Mouse (Mus musculus) neural tube, embryonic 15.5 days (tissue): ENCODE data around the gene Haao. TPM values are rescaled to one million over a fixed set of nuclear protein-coding genes. Genes with fewer than 3 reads are reported as not detected.

ENCODE experiments used
- ATAC-seq: fragments of 200-750 bp; cut with Nextera tagmentation; 2 replicates; pipeline ENCODE4 v1.8.0; 2017; ENCODE audit warnings: mild to moderate bottlenecking, moderate TSS enrichment, moderate library complexity; ENCODE audit not compliant: low FRiP score
- H3K27ac ChIP-seq: fragments of 300-500 bp; sonication (generic); replicated peaks from 2 replicates; pipeline ENCODE4 v1.5.1; 2015; ENCODE audit warnings: mild to moderate bottlenecking, inconsistent platforms
- H3K27me3 ChIP-seq: fragments of 300-500 bp; sonication (generic); replicated peaks from 2 replicates; pipeline ENCODE4 v1.6.1; 2015; ENCODE audit warnings: inconsistent platforms
- H3K36me3 ChIP-seq: fragments of 300-500 bp; sonication (generic); 2 replicates; pipeline ENCODE4 v1.6.1; 2015; ENCODE audit warnings: inconsistent platforms
- H3K4me1 ChIP-seq: fragments of 300-500 bp; sonication (generic); 2 replicates; pipeline ENCODE4 v1.6.1; 2015; ENCODE audit warnings: inconsistent platforms
- H3K4me2 ChIP-seq: fragments of 300-500 bp; sonication (generic); 2 replicates; pipeline ENCODE4 v1.6.1; 2015; ENCODE audit warnings: inconsistent platforms, mild to moderate bottlenecking, moderate library complexity
- H3K4me3 ChIP-seq: fragments of 300-500 bp; sonication (generic); replicated peaks from 2 replicates; pipeline ENCODE4 v1.5.1; 2015; ENCODE audit warnings: mild to moderate bottlenecking, inconsistent platforms
- H3K9ac ChIP-seq: fragments of 300-500 bp; sonication (generic); replicated peaks from 2 replicates; pipeline ENCODE4 v1.6.1; 2015; ENCODE audit warnings: mild to moderate bottlenecking, inconsistent platforms
- H3K9me3 ChIP-seq: fragments of 300-500 bp; sonication (generic); replicated peaks from 2 replicates; pipeline ENCODE4 v1.6.1; 2016; ENCODE audit warnings: inconsistent platforms
- WGBS: fragments of 180-500 bp; shearing (Covaris S2); methylation state at CpG from one replicate; pipeline ENCODE4 v1.1.7; 2015; ENCODE audit warnings: mixed read lengths; 5-methylcytosine and 5-hydroxymethylcytosine counted together
- polyA plus RNA-seq: library from polyadenylated mRNA; unstranded; fragments of >200 nt; fragmentation: Nextera tagmentation; extraction: Ambion mirVana; gene quantifications from 2 replicates; pipeline ENCODE4 v1.2.1, GENCODE M21; 2015

Haao gene
- polyA plus RNA-seq, result 0.22 and 3.6 TPM in 2 replicates

GRCm38 (mm10) chr17:83847815-83848214 is at the start of gene Haao:
Haao (minus strand) TSS chr17:83847963.
- Histone ChIP-seq H3K27me3 (no peaks in the 10 kb centered on the region; the same call in 1 of the 2 replicates), H3K4me1 (peaks cover 8% of the 10 kb centered on the region), H3K27ac (no peak within 1 kb of the TSS), H3K9me3 (no peaks in the 10 kb centered on the region), H3K9ac (no peak within 1 kb of the TSS), H3K4me3 (no peak within 1 kb of the TSS), H3K36me3 (no peaks in the 10 kb centered on the region), H3K4me2 (no peak within 1 kb of the TSS)
- ATAC-seq, result no peak
- WGBS, result 85% methylated on average over 3 of the region's 3 CpGs

- ATAC-seq, result no peak
- Histone ChIP-seq H3K27ac (no peak overlapping the region; the same call in 1 of the 2 replicates), H3K4me2 (no peak overlapping the region), H3K4me3 (no peak overlapping the region), H3K4me1 (peaks cover 7% of the 10 kb centered on the region), H3K27me3 (no peaks in the 10 kb centered on the region), H3K9ac (no peak overlapping the region), H3K36me3 (no peaks in the 10 kb centered on the region), H3K9me3 (no peaks in the 10 kb centered on the region)
- 73% methylated on average over 8 of the region's 8 CpGs for WGBS
Measured at GRCm38 (mm10) chr17:83897361-83897799, 49.6 kb upstream of the Haao start.

- H3K9me3 ChIP-seq, result no peaks in the 10 kb centered on the region
- H3K4me1 ChIP-seq, result peaks cover 6% of the 10 kb centered on the region; the same call in 1 of the 2 replicates
- 30% methylated on average over 10 of the region's 10 CpGs for WGBS
- H3K4me3 ChIP-seq, result no peak overlapping the region
- no peaks in the 10 kb centered on the region for H3K36me3 ChIP-seq
- no peak overlapping the region for H3K4me2 ChIP-seq
- no peak overlapping the region for H3K27ac ChIP-seq
- H3K27me3 ChIP-seq, result no peaks in the 10 kb centered on the region
- H3K9ac ChIP-seq, result no peak overlapping the region
- ATAC-seq, result peak; percentile 50; the same call in 1 of the 2 replicates
Measured at GRCm38 (mm10) chr17:83896723-83897122, 49.0 kb upstream of the Haao start.

- peaks cover 18% of the 10 kb centered on the region for H3K4me1 ChIP-seq
- 42% methylated on average over 8 of the region's 8 CpGs for WGBS
- peak overlapping the region; percentile 33; the same call in 1 of the 2 replicates for H3K27ac ChIP-seq
- H3K4me3 ChIP-seq, result no peak overlapping the region
- no peak for ATAC-seq
- no peaks in the 10 kb centered on the region for H3K36me3 ChIP-seq
- H3K4me2 ChIP-seq, result no peak overlapping the region
- H3K9ac ChIP-seq, result no peak overlapping the region
- H3K9me3 ChIP-seq, result no peaks in the 10 kb centered on the region
- no peaks in the 10 kb centered on the region for H3K27me3 ChIP-seq
Measured at GRCm38 (mm10) chr17:83895321-83895770, 47.6 kb upstream of the Haao start.

- H3K27ac ChIP-seq, result no peak overlapping the region
- H3K27me3 ChIP-seq, result no peaks in the 10 kb centered on the region
- no peaks in the 10 kb centered on the region for H3K36me3 ChIP-seq
- no peaks in the 10 kb centered on the region for H3K9me3 ChIP-seq
- H3K4me1 ChIP-seq, result peaks cover 31% of the 10 kb centered on the region
- H3K4me2 ChIP-seq, result no peak overlapping the region
- no peak overlapping the region for H3K4me3 ChIP-seq
- no peak overlapping the region for H3K9ac ChIP-seq
- 90% methylated on average over 4 of the region's 4 CpGs for WGBS
- ATAC-seq, result no peak
Measured at GRCm38 (mm10) chr17:83893134-83893533, 45.4 kb upstream of the Haao start.

- Histone ChIP-seq H3K9me3 (no peaks in the 10 kb centered on the region), H3K9ac (no peak overlapping the region), H3K4me2 (no peak overlapping the region), H3K4me1 (peaks cover 27% of the 10 kb centered on the region), H3K36me3 (no peaks in the 10 kb centered on the region), H3K27me3 (no peaks in the 10 kb centered on the region), H3K27ac (no peak overlapping the region), H3K4me3 (no peak overlapping the region)
- WGBS, result 68% methylated on average over 9 of the region's 9 CpGs
- ATAC-seq, result no peak
Measured at GRCm38 (mm10) chr17:83891864-83892263, 44.1 kb upstream of the Haao start.

- no peak overlapping the region for H3K9ac ChIP-seq
- 46% methylated on average over 5 of the region's 5 CpGs for WGBS
Measured at GRCm38 (mm10) chr17:83890373-83890696, 42.6 kb upstream of the Haao start.

GRCm38 (mm10) chr17:83889691-83890372 is 42.1 kb upstream of the Haao start:
- 20% methylated on average over 13 of the region's 13 CpGs for WGBS
- no peak overlapping the region for H3K9ac ChIP-seq
- ATAC-seq, result peak; percentile 76

More at GRCm38 (mm10) chr17:83890373-83890696, 42.6 kb upstream of the Haao start:
- 0 out of 2 replicates have a peak, but pooled peaks have one; percentile 10 for ATAC-seq
- Histone ChIP-seq H3K27me3 (no peaks in the 10 kb centered on the region), H3K9me3 (no peaks in the 10 kb centered on the region), H3K4me3 (no peak overlapping the region), H3K27ac (peak overlapping the region; percentile 78), H3K4me1 (peaks cover 27% of the 10 kb centered on the region), H3K36me3 (no peaks in the 10 kb centered on the region), H3K4me2 (no peak overlapping the region)

GRCm38 (mm10) chr17:83889329-83889690 is 41.5 kb upstream of the Haao start:
- Histone ChIP-seq H3K4me1 (peaks cover 27% of the 10 kb centered on the region), H3K36me3 (no peaks in the 10 kb centered on the region), H3K4me2 (no peak overlapping the region), H3K4me3 (no peak overlapping the region), H3K27me3 (no peaks in the 10 kb centered on the region), H3K9me3 (no peaks in the 10 kb centered on the region), H3K9ac (no peak overlapping the region), H3K27ac (peak overlapping the region; percentile 78)
- ATAC-seq, result peak; percentile 32; the same call in 1 of the 2 replicates
- 80% methylated on average over 5 of the region's 5 CpGs for WGBS

More at GRCm38 (mm10) chr17:83889691-83890372, 42.1 kb upstream of the Haao start:
- no peak overlapping the region for H3K4me3 ChIP-seq
- peaks cover 27% of the 10 kb centered on the region for H3K4me1 ChIP-seq
- no peak overlapping the region for H3K4me2 ChIP-seq
- H3K36me3 ChIP-seq, result no peaks in the 10 kb centered on the region
- peak overlapping the region; percentile 78 for H3K27ac ChIP-seq
- H3K9me3 ChIP-seq, result no peaks in the 10 kb centered on the region
- H3K27me3 ChIP-seq, result no peaks in the 10 kb centered on the region

GRCm38 (mm10) chr17:83887241-83887640 is 39.5 kb upstream of the Haao start:
- H3K4me3 ChIP-seq, result no peak overlapping the region
- peaks cover 27% of the 10 kb centered on the region for H3K4me1 ChIP-seq
- WGBS, result 91% methylated on average over 5 of the region's 5 CpGs
- H3K27ac ChIP-seq, result no peak overlapping the region
- H3K27me3 ChIP-seq, result no peaks in the 10 kb centered on the region
- no peak overlapping the region for H3K4me2 ChIP-seq
- no peaks in the 10 kb centered on the region for H3K9me3 ChIP-seq
- ATAC-seq, result no peak
- H3K9ac ChIP-seq, result no peak overlapping the region
- H3K36me3 ChIP-seq, result no peaks in the 10 kb centered on the region

- no peaks in the 10 kb centered on the region for H3K36me3 ChIP-seq
- no peaks in the 10 kb centered on the region for H3K9me3 ChIP-seq
- H3K4me1 ChIP-seq, result peaks cover 22% of the 10 kb centered on the region
- no peak overlapping the region for H3K4me3 ChIP-seq
- H3K27me3 ChIP-seq, result no peaks in the 10 kb centered on the region
- no peak for ATAC-seq
- no peak overlapping the region for H3K27ac ChIP-seq
- H3K4me2 ChIP-seq, result no peak overlapping the region
- H3K9ac ChIP-seq, result no peak overlapping the region
- WGBS, result 87% methylated on average over 3 of the region's 3 CpGs
Measured at GRCm38 (mm10) chr17:83886395-83886794, 38.6 kb upstream of the Haao start.

- no peak overlapping the region for H3K27ac ChIP-seq
- H3K4me2 ChIP-seq, result no peak overlapping the region
- H3K27me3 ChIP-seq, result no peaks in the 10 kb centered on the region
- H3K4me3 ChIP-seq, result no peak overlapping the region
- 85% methylated on average over 5 of the region's 5 CpGs for WGBS
- ATAC-seq, result no peak
- no peaks in the 10 kb centered on the region for H3K36me3 ChIP-seq
- no peaks in the 10 kb centered on the region for H3K9me3 ChIP-seq
- H3K9ac ChIP-seq, result no peak overlapping the region
- H3K4me1 ChIP-seq, result peaks cover 18% of the 10 kb centered on the region
Measured at GRCm38 (mm10) chr17:83885750-83886149, 38.0 kb upstream of the Haao start.
